Mouse (Mus musculus) lung, postnatal 0 days (tissue): ENCODE data around the gene Prkcq.

Experiments
- CTCF ChIP-seq: IDR thresholded peaks from 2 replicates; pipeline ENCODE4 v1.5.1; 2016; ENCODE audit warnings: antibody characterized with exemption, mild to moderate bottlenecking
- EP300 ChIP-seq: IDR thresholded peaks from 2 replicates; pipeline ENCODE4 v1.6.1; 2016; ENCODE audit warnings: antibody characterized with exemption, mild to moderate bottlenecking, control low read depth

- TF ChIP-seq EP300 (no peak), CTCF (no peak)
Measured at GRCm38 (mm10) chr2:11139518-11140152, 32.3 kb upstream of the Prkcq start.
